In the genomic region with DNA sequence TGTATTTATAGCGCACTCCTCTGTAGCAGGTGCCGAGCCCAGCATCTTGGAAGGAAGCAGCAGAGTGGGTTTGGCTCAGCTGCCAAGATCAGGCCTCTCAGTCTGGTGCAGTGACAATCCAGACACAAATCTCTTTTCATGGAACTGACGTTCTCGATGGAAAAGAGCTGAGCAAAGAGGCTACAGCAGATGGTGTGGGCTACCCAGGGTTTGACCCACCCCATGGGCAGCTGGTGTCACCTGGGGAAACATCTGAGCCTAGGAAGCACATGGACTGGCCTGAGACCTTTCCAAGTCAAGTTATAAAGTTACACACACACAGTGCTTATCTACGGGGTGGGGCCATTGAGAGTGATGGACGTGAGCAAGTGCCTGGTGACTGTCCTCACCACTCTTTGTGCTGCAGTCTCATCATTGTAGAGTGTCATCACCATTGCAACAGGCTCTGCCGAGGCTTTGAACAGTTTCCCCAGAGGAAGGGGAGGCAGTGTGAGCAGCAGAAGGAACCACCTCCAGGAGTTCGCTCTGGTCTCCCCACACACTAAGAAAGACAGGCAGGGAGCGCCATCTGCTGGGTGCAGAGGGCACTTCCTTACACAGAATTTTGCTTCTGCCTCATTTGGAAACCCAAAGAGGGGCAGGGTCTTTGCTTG, we compare ENCODE assay signal across 8 mouse cellular contexts. TPM values are rescaled to one million over a fixed set of nuclear protein-coding genes. Genes with fewer than 3 reads are reported as not detected.
DNase-seq lines count a peak whose midpoint lies in the region; ATAC-seq and TF ChIP-seq lines count a peak whose summit lies in the region.

No protein-coding gene starts in this region.

- DNase-seq in Patski (ENCODE audit: low read depth, low spot score), result peak; percentile 19
- peak; percentile 92 to 94 for DNase-seq in cerebellum, postnatal 14 days
- DNase-seq in frontal cortex, postnatal 25 days (ENCODE audit: low spot score in 2 of 2), result peak; percentile 67 to 78
- DNase-seq in layer of hippocampus, postnatal 25 days (ENCODE audit: extremely low spot score in 1 of 2, low spot score in 1 of 2), result peak; percentile 71 to 91
- peak; percentile 88 for DNase-seq in lung, postnatal 14 days
- DNase-seq in retina, adult 2 months (ENCODE audit: low read depth, low spot score), result peak; percentile 62
- DNase-seq in thymus, postnatal 25 days, result peak; percentile 87

- peak; percentile 93 for TF ChIP-seq CTCF in Patski (IDR thresholded peaks at IDR 0.05)

- H3K27me3 ChIP-seq in Patski, result no peaks in the 10 kb centered on the region
- H3K27me3 ChIP-seq in hindbrain, embryonic 13.5 days, result no peaks in the 10 kb centered on the region

- in situ Hi-C loops in Patski (cut with MboI; ENCODE audit: low pct_unique_long_range_greater_than_20kb), result loop anchor here (5.0 to 25.0 kb wide), 3 partner anchors 57 to 184 kb away; a partner anchor contains a TSS

- peaks cover 49% of the 10 kb centered on the region for H3K4me1 ChIP-seq in hindbrain, embryonic 13.5 days (replicated peaks)

- CTCF ChIA-PET in Patski (lab: Charles Lee), result interaction anchor here (0.8 to 3.4 kb wide), 15 partner anchors 10 to 184 kb away, joined by 3 to 16 read pairs (median 4); a partner anchor contains a TSS

- peak; percentile 54 for ATAC-seq in Patski
- ATAC-seq in hindbrain, embryonic 13.5 days (ENCODE audit: low FRiP score), result peak; percentile 74

- H3K9me3 ChIP-seq in hindbrain, embryonic 13.5 days, result no peaks in the 10 kb centered on the region

- peak overlapping the region; percentile 18; the same call in 1 of the 2 replicates for H3K27ac ChIP-seq in hindbrain, embryonic 13.5 days

- H3K4me2 ChIP-seq in hindbrain, embryonic 13.5 days, result no peak overlapping the region

- POLR2A ChIA-PET in Patski (lab: Charles Lee), result interaction anchor here (0.6 to 1.4 kb wide), 3 partner anchors 62 to 122 kb away, joined by 3 to 6 read pairs (median 3); a partner anchor contains a TSS

- H3K36me3 ChIP-seq in hindbrain, embryonic 13.5 days, result peaks cover 12% of the 10 kb centered on the region; the same call in 1 of the 2 replicates

- WGBS in hindbrain, embryonic 13.5 days, result 39% methylated on average over 9 of the region's 9 CpGs

- no peak overlapping the region for H3K4me3 ChIP-seq in hindbrain, embryonic 13.5 days

- H3K9ac ChIP-seq in hindbrain, embryonic 13.5 days, result peak overlapping the region; percentile 43; the same call in 1 of the 2 replicates

RNA-seq across cellular contexts. Expression of a gene that starts 31.0 kb away (rescaled TPM):
- 4.0 TPM for polyA plus RNA-seq in Patski (2021)
- polyA plus RNA-seq in hindbrain, embryonic 13.5 days (2015; fragmentation: Nextera tagmentation; extraction: Ambion mirVana), result 2.8 and 3.2 TPM in 2 replicates
- 1 to 10 TPM; 1.2 to 1.5 TPM for total RNA-seq in layer of hippocampus, postnatal 25 days (2021)

Comparison
In these comparisons a context has a peak if more than half of its experiments do, and no peak if none do; other contexts are left out.
1. DNase-seq: peak in every context shown above with its lines; median percentile 93 in cerebellum, postnatal 14 days; 88 in lung, postnatal 14 days; 87 in thymus, postnatal 25 days; 81 in layer of hippocampus, postnatal 25 days; 72 in frontal cortex, postnatal 25 days; 62 in retina, adult 2 months; 19 in Patski.